Mouse (Mus musculus) MEL (cell line): ENCODE data around the gene Znfx1. TPM values are rescaled to one million over a fixed set of nuclear protein-coding genes. Genes with fewer than 3 reads are reported as not detected.

Source experiments
- DNase-seq: peaks from one replicate; pipeline ENCODE4 v3.0.0; 2011; ENCODE audit warnings: low read depth, low spot score
- H3K27ac ChIP-seq: 2 replicates; pipeline ENCODE4 v1.5.1; 2012; ENCODE audit warnings: low read depth, mild to moderate bottlenecking, control low read depth, low read length, moderate library complexity; ENCODE audit not compliant: control insufficient read depth
- H3K27me3 ChIP-seq, 2 experiments: fragments of 150-350 bp in 1 of 2; sonication (generic) in 1 of 2; 2 replicates each; pipeline ENCODE4 v1.6.1; 2012; ENCODE audit warnings: low read length in 2 of 2, mild to moderate bottlenecking in 2 of 2, improper control_type of control experiment in 1 of 2, moderate library complexity in 1 of 2; ENCODE audit not compliant: insufficient read depth in 2 of 2, control insufficient read depth in 1 of 2
- H3K36me3 ChIP-seq, 2 experiments: 2 replicates each; pipeline ENCODE4 v1.6.1; 2012 to 2014; ENCODE audit warnings: low read length in 2 of 2, improper control_type of control experiment in 1 of 2, inconsistent platforms in 1 of 2, mild to moderate bottlenecking in 1 of 2; ENCODE audit not compliant: insufficient read depth in 2 of 2, control insufficient read depth in 1 of 2
- H3K4me1 ChIP-seq, 2 experiments: fragments of 150-350 bp in 1 of 2; sonication (generic) in 1 of 2; 2 replicates each; pipeline ENCODE4 v1.6.1; 2012; ENCODE audit warnings: low read length in 2 of 2, improper control_type of control experiment in 1 of 2, mild to moderate bottlenecking in 1 of 2; ENCODE audit not compliant: insufficient read depth in 2 of 2, control insufficient read depth in 1 of 2
- H3K4me3 ChIP-seq, 2 experiments: fragments of 150-350 bp in 1 of 2; sonication (generic) in 1 of 2; 2 replicates each; pipeline ENCODE4 v1.5.1; 2012; ENCODE audit warnings: low read depth in 2 of 2, low read length in 2 of 2, mild to moderate bottlenecking in 2 of 2, moderate library complexity in 2 of 2, control low read depth in 1 of 2, improper control_type of control experiment in 1 of 2; ENCODE audit not compliant: control insufficient read depth in 1 of 2, insufficient read depth in 1 of 2
- H3K79me2 ChIP-seq: 2 replicates; pipeline ENCODE4 v1.6.1; 2012; ENCODE audit warnings: mild to moderate bottlenecking, low read length, moderate library complexity; ENCODE audit not compliant: control insufficient read depth, poor library complexity, insufficient read depth
- H3K9ac ChIP-seq: 2 replicates; pipeline ENCODE4 v1.6.1; 2012; ENCODE audit warnings: low read depth, mild to moderate bottlenecking, control low read depth, low read length, moderate library complexity; ENCODE audit not compliant: control insufficient read depth, poor library complexity, severe bottlenecking
- H3K9me3 ChIP-seq: fragments of 150-350 bp; sonication (generic); replicated peaks from 2 replicates; pipeline ENCODE4 v1.6.1; 2012; ENCODE audit warnings: mild to moderate bottlenecking, low read length, improper control_type of control experiment, moderate library complexity; ENCODE audit not compliant: insufficient read depth
- CTCF ChIP-seq, 3 experiments: IDR thresholded peaks in 2 of 3; conservative IDR thresholded peaks in 1 of 3; 2 replicates each; pipeline ENCODE4 v1.5.1; 2011 to 2012; ENCODE audit warnings: low read length in 3 of 3, low read depth in 2 of 3, mild to moderate bottlenecking in 2 of 3, improper control_type of control experiment in 1 of 3, inconsistent platforms in 1 of 3, mixed read lengths in 1 of 3, moderate library complexity in 1 of 3; ENCODE audit not compliant: control insufficient read depth in 1 of 3, insufficient read depth in 1 of 3, poor library complexity in 1 of 3, severe bottlenecking in 1 of 3
- EP300 ChIP-seq, 2 experiments: IDR thresholded peaks; 2 replicates each; pipeline ENCODE4 v1.6.1; 2011; ENCODE audit warnings: improper control_type of control experiment in 2 of 2, low read length in 2 of 2, low read depth in 1 of 2, mild to moderate bottlenecking in 1 of 2
- ETS1 ChIP-seq: IDR thresholded peaks from 2 replicates; pipeline ENCODE4 v1.6.1; 2012; ENCODE audit warnings: low read depth, mild to moderate bottlenecking, inconsistent platforms, low read length, improper control_type of control experiment, moderate library complexity
- GABPA ChIP-seq: IDR thresholded peaks from 2 replicates; pipeline ENCODE4 v1.6.1; 2012; ENCODE audit warnings: low read depth, mild to moderate bottlenecking, inconsistent platforms, low read length, improper control_type of control experiment, moderate library complexity
- GATA1 ChIP-seq: IDR thresholded peaks from 2 replicates; pipeline ENCODE4 v1.6.1; 2011; ENCODE audit warnings: low read depth, low read length, improper control_type of control experiment
- HCFC1 ChIP-seq: IDR thresholded peaks from 2 replicates; pipeline ENCODE4 v1.6.1; 2012; ENCODE audit warnings: low read depth, mild to moderate bottlenecking, inconsistent platforms, low read length, improper control_type of control experiment, moderate library complexity
- KAT2A ChIP-seq: conservative IDR thresholded peaks from 2 replicates; pipeline ENCODE4 v1.6.1; 2012; ENCODE audit warnings: low read depth, low read length, improper control_type of control experiment, inconsistent platforms
- MAFK ChIP-seq: IDR thresholded peaks from 2 replicates; pipeline ENCODE4 v1.6.1; 2011; ENCODE audit warnings: low read depth, mild to moderate bottlenecking, low read length, improper control_type of control experiment, borderline replicate concordance
- MYB ChIP-seq: IDR thresholded peaks from 2 replicates; pipeline ENCODE4 v1.6.1; 2011; ENCODE audit warnings: mild to moderate bottlenecking, low read depth, low read length, improper control_type of control experiment
- NRF1 ChIP-seq: IDR thresholded peaks from 2 replicates; pipeline ENCODE4 v1.6.1; 2014; ENCODE audit warnings: low read depth, mild to moderate bottlenecking, inconsistent platforms, low read length, improper control_type of control experiment, moderate library complexity; ENCODE audit not compliant: poor library complexity, insufficient read depth, severe bottlenecking
- POLR2AphosphoS5 ChIP-seq: IDR thresholded peaks from 2 replicates; pipeline ENCODE4 v1.6.1; 2012; ENCODE audit warnings: low read depth, borderline replicate concordance, mild to moderate bottlenecking, inconsistent platforms, low read length, moderate library complexity, mixed read lengths
- RCOR1 ChIP-seq: IDR thresholded peaks from 2 replicates; pipeline ENCODE4 v1.6.1; 2012; ENCODE audit warnings: low read depth, mild to moderate bottlenecking, inconsistent platforms, low read length, improper control_type of control experiment
- SIN3A ChIP-seq: IDR thresholded peaks from 2 replicates; pipeline ENCODE4 v1.6.1; 2012; ENCODE audit warnings: low read length, improper control_type of control experiment, inconsistent platforms
- SMC3 ChIP-seq: IDR thresholded peaks from 2 replicates; pipeline ENCODE4 v1.6.1; 2011; ENCODE audit warnings: low read depth, low read length, improper control_type of control experiment
- TAL1 ChIP-seq: IDR thresholded peaks from 2 replicates; pipeline ENCODE4 v1.6.1; 2012; ENCODE audit warnings: mild to moderate bottlenecking, inconsistent platforms, low read length, moderate library complexity, mixed read lengths
- UBTF ChIP-seq: IDR thresholded peaks from 2 replicates; pipeline ENCODE4 v1.6.1; 2012; ENCODE audit warnings: low read depth, mild to moderate bottlenecking, inconsistent platforms, low read length, improper control_type of control experiment, moderate library complexity, borderline replicate concordance; ENCODE audit not compliant: insufficient read depth
- USF1 ChIP-seq: IDR thresholded peaks from 2 replicates; pipeline ENCODE4 v1.6.1; 2014; ENCODE audit warnings: low read depth, mild to moderate bottlenecking, inconsistent platforms, low read length, improper control_type of control experiment, moderate library complexity
- ZC3H11A ChIP-seq: IDR thresholded peaks from 2 replicates; pipeline ENCODE4 v1.6.1; 2012; ENCODE audit warnings: low read depth, mild to moderate bottlenecking, inconsistent platforms, low read length, improper control_type of control experiment
- ZKSCAN1 ChIP-seq: IDR thresholded peaks from 2 replicates; pipeline ENCODE4 v1.6.1; 2012; ENCODE audit warnings: low read depth, mild to moderate bottlenecking, inconsistent platforms, low read length, improper control_type of control experiment, moderate library complexity
- ZNF384 ChIP-seq: IDR thresholded peaks from 2 replicates; pipeline ENCODE4 v1.6.1; 2012; ENCODE audit warnings: low read depth, mild to moderate bottlenecking, inconsistent platforms, low read length, improper control_type of control experiment
- polyA plus RNA-seq, 2 experiments: library from polyadenylated mRNA; stranded (reverse) in 1 of 2; unstranded in 1 of 2; fragments of >175 nt in 1 of 2; fragments of >200 nt in 1 of 2; gene quantifications; 2 replicates each; pipeline versions ENCODE4 v1.2.1 to v1.2.4; 2012; ENCODE audit warnings: low replicate concordance in 2 of 2, low read depth in 1 of 2; ENCODE audit not compliant: insufficient read length in 2 of 2, insufficient read depth in 1 of 2, missing spikeins in 1 of 2
- total RNA-seq: library from RNA; depleted of rRNA; stranded (reverse); fragments of 300-350 nt; gene quantifications from 2 replicates; pipeline ENCODE4 v1.2.3, GENCODE M21; 2012

Znfx1 gene
- total and polyA plus RNA-seq, 3 experiments: 15.6 to 17.1 TPM; not detected in 1

DNA sequence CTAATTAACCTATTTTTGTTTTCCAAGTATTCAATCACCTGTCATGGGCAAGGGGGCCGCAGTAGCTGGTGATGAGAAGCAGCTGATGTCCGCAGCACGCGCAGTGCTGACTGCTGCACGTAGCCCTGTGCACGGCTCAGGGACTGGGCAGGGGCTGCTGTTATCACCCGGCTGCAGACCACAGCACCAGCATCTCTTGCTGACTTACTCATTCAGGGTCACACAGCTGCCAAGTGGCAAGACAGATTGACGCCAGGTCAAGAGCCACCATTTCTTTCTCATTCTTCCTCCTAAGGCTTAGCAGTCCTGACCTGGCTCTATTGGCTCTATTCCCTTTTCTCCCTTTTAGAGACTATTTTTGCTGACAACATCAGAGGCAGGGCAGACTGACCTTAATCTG, 23.4 kb downstream of the Znfx1 start:
- DNase-seq: no peak
- peaks cover 8 to 17% of the 10 kb centered on the region in 2 experiments for H3K36me3 ChIP-seq
- H3K4me3 ChIP-seq: no peak overlapping the region
- H3K9ac ChIP-seq: no peak overlapping the region
- peaks cover 8 to 17% of the 10 kb centered on the region in 2 experiments for H3K4me1 ChIP-seq
- TF ChIP-seq TAL1: peak; percentile 19; the same call in 1 of the 2 replicates
- no peak for TF ChIP-seq KAT2A
- no peaks in the 10 kb centered on the region for H3K27me3 ChIP-seq
- H3K9me3 ChIP-seq: no peaks in the 10 kb centered on the region
- no peaks in the 10 kb centered on the region for H3K79me2 ChIP-seq
- no peak overlapping the region for H3K27ac ChIP-seq

DNA sequence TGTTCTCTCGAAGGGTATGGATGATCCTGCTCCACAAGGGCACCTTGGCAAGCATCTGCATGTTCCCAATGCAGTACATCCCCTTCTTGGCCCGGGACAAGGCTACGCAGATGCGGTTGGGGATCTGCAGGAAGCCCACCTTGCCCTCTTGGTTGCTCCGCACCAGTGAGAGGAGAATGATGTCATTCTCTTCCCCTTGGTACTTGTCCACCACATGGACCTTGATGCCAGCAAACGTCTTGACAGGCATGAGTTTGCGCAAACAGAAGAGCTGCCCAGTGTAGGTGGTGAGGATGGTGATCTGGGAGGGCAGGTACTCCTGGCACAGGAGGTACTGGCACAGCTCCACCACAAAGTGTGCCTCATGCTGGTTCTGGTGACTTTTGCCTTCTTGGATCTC, 24.1 kb downstream of the Znfx1 start:
- H3K9ac ChIP-seq: no peak overlapping the region
- no peaks in the 10 kb centered on the region for H3K9me3 ChIP-seq
- TF ChIP-seq HCFC1 (no peak), POLR2AphosphoS5 (no peak), ZC3H11A (no peak), KAT2A (no peak), GATA1 (no peak), GABPA (no peak), TAL1 (no peak), USF1 (no peak), RCOR1 (no peak), MAFK (no peak), UBTF (no peak), SIN3A (no peak), ZNF384 (no peak), NRF1 (no peak), MYB (no peak), SMC3 (no peak), EP300 (IDR thresholded peaks at IDR 0.05; ENCODE audit: low read depth in 1 of 2, low read length in 2 of 2) (no peak), ZKSCAN1 (no peak), CTCF (IDR thresholded peaks at IDR 0.05 in 2 of 3, conservative IDR thresholded peaks at IDR 0.05 in 1 of 3; ENCODE audit: control insufficient read depth in 1 of 3, insufficient read depth in 1 of 3, low read depth in 2 of 3, low read length in 3 of 3, poor library complexity in 1 of 3, severe bottlenecking in 1 of 3) (no peak), ETS1 (no peak)
- no peaks in the 10 kb centered on the region for H3K27me3 ChIP-seq
- H3K4me1 ChIP-seq: peaks cover 3 to 11% of the 10 kb centered on the region in 2 experiments
- H3K27ac ChIP-seq: no peak overlapping the region
- no peak overlapping the region for H3K4me3 ChIP-seq
- H3K79me2 ChIP-seq: no peaks in the 10 kb centered on the region
- H3K36me3 ChIP-seq: peaks cover 10% of the 10 kb centered on the region in 2 experiments
- no peak for DNase-seq
